Mouse (Mus musculus): ENCODE results near the gene Tanc2.

GRCm38 (mm10) chr11:105563546-105563945, 26.2 kb upstream of the Tanc2 start:
- TF ChIP-seq CTCF (IDR thresholded peaks at IDR 0.05; ENCODE audit: low read depth), result no peak
- TF ChIP-seq EP300 (IDR thresholded peaks at IDR 0.05; ENCODE audit: low read depth), result no peak

All from heart, postnatal 0 days (tissue).